Mouse (Mus musculus): ENCODE results near the gene Zfp512b.

The Zfp512b gene

GRCm38 (mm10) chr2:181592231-181593041 lies at the start of gene Zfp512b:
Gene Zfp512b (minus strand): TSS chr2:181592803.
- DNase-seq (ENCODE audit: low read depth), result no peak

- DNase-seq (ENCODE audit: low read depth), result no peak
Measured at GRCm38 (mm10) chr2:181635865-181636264, 43.3 kb upstream of the Zfp512b start.

DNA sequence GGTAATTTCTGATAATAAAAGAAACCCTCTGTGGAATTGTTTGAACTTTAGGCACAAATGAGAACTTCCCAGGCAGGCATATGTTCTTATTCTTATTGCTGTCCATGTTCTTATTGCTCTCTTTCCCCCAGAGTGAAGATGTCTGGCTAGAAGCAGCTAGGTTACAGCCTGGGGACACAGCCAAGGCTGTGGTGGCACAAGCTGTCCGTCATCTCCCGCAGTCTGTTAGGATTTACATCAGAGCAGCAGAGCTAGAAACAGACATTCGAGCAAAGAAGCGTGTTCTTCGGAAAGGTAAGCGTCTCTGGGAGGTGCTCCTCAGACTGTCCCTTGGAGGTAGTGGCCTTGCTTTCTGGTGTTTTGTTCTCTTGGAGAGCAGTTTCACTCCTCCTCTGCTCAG lies 40.0 kb upstream of the Zfp512b start:
- no peak for DNase-seq (ENCODE audit: low read depth)

DNA sequence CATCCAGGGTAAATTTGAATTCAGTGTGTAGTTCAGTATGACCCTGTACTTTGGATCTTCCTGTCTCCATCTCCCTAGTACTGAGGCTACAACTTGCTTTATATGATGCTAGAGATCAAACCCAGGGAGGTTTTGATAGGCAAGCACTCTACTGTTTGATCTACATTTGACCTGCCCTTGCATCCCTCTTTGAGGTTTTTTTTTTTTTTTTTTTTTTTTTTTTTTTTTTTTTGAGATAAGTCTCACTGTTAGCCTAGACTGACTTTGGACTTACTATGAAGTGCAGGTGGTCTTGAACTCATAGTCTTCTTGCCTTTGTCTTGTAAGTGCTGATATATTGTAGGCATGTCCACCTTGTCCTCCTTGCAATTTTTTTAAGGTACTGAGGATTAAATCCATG lies 35.9 kb upstream of the Zfp512b start:
- DNase-seq (ENCODE audit: low read depth), result no peak

GRCm38 (mm10) chr2:181623401-181623800 lies 30.8 kb upstream of the Zfp512b start:
- no peak for DNase-seq (ENCODE audit: low read depth)

GRCm38 (mm10) chr2:181618761-181619495 lies 26.3 kb upstream of the Zfp512b start:
- no peak for DNase-seq (ENCODE audit: low read depth)

GRCm38 (mm10) chr2:181602367-181602766 lies 9.8 kb upstream of the Zfp512b start:
- no peak for DNase-seq (ENCODE audit: low read depth)

DNA sequence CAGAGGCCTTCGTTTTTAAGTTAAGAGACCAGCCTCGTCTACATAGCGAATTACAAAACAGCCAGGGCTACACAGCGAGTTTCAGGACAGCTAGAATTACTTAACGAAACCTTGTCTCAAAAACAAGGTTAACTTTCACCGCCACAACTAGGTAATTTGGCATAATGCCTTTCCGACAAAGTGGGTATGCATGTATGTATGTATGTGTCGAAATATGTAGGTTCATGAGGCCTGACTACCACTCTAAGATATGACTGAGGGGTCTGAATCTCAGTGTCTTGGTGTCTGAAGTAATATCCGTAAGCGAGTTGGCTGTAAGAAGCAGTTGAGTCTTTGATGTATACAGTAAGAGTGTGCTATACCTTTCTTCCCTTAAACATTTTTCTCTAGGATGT lies 9.1 kb upstream of the Zfp512b start:
- no peak for DNase-seq (ENCODE audit: low read depth)

DNA sequence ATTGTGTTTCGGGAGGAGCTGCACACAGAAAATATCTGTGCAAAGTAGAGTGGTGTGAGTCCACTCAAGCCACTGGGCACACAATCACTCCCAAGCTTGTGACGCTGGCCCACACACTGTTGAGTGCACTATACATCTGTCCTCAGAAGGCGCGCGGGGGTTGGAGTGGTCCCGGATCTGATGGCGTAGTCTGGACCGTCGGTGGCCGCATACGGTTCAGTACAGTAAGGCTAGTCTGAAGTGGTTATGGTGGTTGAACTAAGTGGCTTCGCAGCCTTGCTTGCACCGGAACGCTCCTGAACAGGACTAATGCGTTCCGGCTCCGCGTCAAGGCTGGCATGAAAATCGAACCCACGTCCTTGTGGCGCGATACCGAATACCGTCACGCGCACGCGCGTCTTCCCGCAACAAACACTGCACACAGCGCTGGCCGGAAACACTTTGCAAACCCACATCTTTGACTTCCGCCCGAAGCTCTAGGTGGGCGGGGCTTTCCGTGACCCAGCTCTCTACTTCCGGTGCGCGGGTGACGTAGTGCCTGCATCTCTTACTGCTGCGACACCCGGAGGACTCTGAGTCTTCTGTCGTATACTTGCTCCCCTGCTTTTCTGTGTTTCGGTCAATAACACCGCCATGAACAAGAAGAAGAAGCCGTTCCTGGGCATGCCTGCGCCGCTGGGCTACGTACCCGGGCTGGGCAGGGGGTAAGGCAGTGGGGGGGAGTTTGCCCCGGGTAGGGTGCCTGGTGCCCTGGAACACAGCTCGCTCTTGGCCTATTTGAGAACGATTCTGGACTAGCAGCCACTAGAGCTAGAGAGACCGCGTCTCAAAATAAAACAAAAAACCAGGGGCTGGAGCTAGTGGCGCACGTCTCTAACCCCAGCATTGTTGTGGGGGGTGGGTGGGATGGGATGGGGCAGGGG lies 8.5 kb upstream of the Zfp512b start:
- peak; percentile 85 for DNase-seq (ENCODE audit: low read depth)

DNA sequence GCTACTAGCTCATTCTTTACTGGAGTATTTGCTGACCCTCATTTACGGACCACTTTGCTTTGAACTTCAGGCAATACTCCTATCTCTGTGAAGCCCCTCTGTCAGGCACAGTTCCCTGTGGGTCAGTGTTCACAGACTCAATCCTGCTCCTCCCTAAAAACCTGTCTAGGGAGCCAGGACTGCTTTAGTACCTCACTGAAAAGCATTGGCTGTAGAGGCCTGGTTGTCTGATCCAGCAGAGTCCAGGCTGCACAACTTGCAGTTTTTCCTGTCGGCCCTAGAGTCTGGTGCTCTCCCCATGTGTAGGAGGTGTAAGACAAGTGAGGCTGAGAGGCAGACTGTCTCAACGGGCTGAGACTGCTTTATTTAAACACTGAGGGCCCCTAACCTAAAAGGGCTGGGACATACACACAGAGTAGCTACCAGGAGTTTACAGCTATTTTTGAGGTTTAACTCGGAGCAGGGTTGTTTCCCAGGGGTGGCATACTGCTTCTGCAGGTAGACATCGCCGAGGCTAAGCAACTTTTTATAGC lies 7.7 kb upstream of the Zfp512b start:
- DNase-seq (ENCODE audit: low read depth), result no peak

DNA sequence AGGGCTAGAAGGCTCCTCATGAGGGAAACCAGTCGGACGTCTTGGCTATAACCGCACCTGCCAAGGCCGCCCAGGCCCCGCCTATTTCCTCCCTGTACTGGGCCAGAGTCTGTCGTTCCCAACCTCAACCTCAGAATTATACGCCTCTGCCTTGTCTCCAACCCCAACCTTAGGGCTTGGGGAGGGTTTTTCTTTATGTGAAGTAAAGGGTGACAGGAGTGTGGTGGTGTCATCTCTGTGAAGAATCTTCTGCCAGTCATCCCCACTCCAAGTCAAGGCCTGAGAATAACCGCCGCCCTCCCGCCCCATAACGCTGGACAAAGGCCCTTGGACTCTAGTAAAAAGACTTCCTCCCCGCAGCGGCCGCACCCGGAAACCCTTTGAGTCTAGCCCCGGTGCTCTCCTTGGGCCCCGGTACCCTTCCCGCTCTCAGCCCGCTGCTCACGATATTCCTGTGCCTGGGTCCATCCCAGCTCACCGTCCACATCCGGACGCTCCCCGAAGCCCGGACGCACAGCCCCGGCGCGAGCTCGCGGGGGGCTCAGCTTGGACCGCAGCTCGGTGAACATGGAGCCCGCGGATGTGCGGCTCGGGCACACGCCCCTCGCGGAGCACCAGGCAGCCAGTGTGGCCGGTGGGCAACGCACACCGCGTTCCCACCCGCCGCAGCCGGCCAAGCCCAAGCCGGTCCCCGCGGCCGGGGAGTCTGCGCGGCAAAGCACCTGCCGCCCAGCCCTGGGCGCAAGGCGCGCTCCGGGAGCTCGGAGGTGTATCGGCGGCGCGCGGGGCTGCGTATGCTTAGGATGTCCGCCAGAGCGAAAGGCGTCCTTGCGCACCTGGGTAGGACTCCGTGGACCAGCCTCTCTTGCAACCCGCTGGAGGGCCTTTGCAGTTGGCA lies 6.1 kb upstream of the Zfp512b start, which contains the start of gene Samd10:
Samd10 (minus strand) TSS at position 759 of the 898 bp plus-strand sequence.
- DNase-seq (ENCODE audit: low read depth), result no peak

DNA sequence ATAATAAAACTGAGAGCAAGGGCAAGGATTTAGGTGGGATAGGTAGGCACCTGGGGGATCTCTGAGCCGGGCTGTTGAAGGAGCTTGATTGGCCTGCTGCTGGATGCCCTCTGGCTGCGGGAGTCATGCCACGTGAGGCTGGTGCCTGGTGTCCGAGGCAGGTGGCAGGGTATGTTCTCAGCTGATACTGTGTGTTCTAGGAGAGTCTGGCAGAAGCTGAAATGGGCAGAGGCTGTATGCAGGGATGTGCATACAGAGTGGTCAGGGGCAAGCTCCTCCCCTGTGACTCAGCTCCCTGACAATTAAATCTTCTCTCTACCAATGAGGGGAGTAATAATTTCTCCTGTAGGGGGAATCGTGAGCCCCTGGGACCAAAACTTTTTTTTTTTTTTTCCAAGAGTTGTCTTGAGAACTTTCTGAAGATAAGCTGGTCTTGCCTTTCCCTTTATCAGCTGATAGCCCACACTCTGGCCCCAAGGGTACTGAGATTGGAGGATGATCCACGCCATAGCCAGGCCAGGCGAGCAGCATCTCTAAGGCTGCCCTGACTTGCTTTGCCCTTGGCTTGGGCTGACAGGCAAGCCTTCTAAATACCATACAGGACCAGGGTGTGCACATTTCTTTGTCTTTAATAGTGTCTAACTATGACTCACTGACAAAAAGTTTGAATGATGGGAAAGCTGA lies 4.9 kb upstream of the Zfp512b start:
- DNase-seq (ENCODE audit: low read depth), result no peak

DNA sequence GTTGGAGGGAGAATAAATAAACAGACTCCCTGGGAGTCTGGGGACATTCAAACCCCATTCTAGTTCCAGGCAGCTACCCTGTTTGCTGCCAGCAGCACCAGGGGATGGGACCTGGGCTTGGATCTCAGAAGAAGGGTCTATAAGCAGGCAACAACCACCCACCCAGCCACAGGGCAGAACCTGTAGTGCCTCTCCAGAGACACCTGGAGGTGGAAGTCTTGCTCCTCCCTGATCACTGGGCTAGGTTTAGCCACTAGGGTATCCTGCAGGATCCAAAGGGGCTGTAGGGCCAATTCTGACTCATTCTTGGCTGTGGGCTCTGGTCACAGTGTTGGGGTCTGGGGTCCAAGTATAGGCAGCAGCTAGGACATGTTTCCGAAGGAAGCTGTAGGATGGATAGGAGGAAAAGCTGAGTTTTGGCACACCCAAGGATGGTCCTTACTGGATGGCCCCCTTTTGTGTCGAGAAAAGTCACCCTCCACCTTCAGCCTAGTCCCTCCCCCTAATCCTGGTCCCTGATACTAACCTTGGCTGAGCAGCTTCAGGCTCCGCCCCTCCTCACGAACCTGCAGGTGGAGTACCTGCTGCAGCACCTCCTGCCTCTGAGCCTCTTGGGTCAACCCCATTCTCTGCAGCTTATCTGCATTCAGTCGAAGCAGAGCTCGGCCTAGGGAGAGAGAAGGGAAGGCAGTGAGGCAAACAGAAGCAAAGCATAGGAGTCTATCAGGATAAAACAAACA lies 3.8 kb upstream of the Zfp512b start:
- no peak for DNase-seq (ENCODE audit: low read depth)

DNA sequence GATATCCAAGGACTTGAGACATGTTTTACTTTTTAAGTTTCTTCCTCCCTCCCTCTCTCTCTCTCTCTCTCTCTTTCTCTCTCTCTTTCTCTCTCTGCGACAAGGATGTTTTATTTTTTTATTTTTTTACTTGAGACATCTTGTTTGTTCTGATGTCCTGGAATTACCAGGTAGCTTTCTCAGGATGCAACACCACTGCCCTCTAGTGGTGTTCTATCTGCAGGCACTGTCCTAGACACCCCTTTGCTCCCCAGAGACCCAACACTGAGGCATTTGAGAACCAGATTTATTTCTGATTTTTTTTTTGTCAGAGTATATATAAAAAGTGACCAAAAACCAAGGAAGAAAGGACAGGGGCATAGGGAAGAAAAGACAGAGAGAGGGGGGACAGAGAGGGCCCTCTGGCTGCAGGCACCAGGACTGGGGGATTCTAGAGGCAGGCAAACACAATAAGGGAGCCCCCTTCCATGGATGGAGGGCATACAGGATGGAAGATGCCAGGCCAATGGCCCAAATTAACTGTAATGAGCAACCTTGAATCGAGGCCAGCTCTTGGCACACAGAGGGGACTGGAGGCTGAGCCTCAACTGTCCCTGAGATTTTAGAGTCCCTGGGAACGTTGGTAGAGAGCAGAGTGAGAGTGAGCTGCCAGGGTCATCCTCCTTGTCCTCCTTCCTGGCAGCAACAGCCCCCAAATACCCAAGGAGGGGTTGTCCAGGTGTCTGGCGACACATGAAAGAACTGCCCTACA lies 2.5 kb upstream of the Zfp512b start:
- no peak for DNase-seq (ENCODE audit: low read depth)

- no peak for DNase-seq (ENCODE audit: low read depth)
Measured at GRCm38 (mm10) chr2:181593937-181594336, 1.3 kb upstream of the Zfp512b start.

GRCm38 (mm10) chr2:181593042-181593421 lies 429 bp upstream of the Zfp512b start:
- no peak for DNase-seq (ENCODE audit: low read depth)

DNA sequence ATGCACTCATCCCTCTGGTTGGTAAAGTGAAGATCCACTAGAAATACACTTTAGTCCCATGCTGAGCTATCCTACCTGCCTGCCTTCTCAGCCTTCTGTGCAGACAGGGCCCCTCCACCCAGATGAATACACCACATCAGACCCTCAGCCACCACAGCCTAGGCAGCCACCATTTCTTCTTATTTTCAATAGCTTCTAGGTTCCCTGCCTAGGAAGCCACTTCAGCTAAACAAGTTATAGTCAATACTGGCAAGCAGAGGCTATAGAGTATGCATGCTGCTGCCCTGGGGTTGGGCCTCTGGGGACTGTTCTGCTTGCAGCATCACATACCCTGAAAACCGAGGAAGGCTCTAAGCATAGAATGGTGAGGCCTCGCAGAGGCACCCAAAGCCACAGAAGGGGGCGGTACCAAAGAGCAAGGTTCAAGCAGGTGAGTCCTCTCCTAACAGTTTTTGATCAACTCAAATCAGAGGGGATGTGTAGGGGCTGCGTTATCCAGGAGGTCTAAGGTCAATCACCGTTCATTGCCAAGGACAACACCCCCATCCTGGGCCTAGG lies 996 bp downstream of the Zfp512b start, which contains the start of gene Prpf6:
Prpf6 (plus strand) TSS at position 341 of the 558 bp plus-strand sequence.
- DNase-seq (ENCODE audit: low read depth), result no peak

DNA sequence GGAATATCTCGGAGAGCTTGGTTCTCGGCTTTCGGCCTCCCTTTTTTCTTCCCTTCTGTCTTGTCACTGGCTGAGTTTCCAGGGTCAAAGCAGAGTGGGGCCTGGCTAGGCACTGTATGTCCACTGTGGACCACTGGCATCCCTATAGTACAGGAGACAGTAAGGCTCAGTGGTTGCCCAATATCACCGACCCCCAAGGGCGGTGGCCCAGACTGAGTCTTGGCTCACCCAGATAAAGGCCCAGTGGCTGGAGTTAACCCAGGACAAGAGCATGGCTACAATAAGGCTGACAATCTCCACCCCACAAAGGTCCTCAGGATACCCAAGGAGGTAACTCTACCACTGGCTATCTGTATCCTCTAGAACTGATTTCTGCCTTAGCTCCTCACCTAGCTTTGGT lies 2.1 kb downstream of the Zfp512b start:
- DNase-seq (ENCODE audit: low read depth), result no peak

GRCm38 (mm10) chr2:181589732-181590105 lies 2.9 kb downstream of the Zfp512b start:
- no peak for DNase-seq (ENCODE audit: low read depth)

Measured in fibroblast of lung, adult 2 months (primary cell).